Mouse (Mus musculus): Measurements from ENCODE around the gene Thra. TPM values are rescaled to one million over a fixed set of nuclear protein-coding genes. Genes with fewer than 3 reads are reported as not detected.

The Thra gene
- total RNA-seq (2021): 100 to 1,000 TPM; 719 to 771 TPM

DNA sequence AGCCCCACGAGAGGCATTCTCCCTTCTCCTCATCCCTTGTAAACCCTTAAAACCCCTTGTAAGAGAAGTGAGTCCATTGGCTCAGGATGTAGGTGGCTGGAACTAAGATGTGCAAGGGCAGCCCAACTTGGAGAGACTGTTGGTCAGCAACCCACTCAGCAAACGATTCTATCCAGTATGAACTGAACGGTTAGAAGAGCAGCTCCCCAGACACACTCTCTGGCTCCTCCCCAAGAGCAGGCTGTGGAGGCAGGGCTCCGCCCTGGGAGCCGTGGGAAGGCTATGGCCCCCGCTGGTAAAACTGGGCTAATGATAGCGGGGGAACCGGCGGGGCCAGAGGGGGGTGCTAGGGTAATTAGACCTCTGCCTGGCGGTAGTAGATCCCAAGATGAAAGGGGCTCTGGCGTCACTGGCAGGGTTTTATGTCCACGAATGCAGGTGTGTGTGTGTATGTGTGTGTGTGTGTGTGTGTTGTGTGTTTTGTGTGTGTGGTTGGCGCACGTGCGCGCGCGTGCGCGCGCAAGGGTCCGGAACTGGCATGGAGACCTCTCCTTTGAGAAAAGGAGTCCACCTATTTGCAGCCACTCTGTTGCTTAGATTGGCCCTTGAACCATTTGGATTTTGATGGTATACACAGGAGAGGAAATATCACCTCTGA, at the start of gene Thra:
TSS of gene Thra (plus strand) at position 246 of the 658 bp plus-strand sequence.
- intact Hi-C loops (cut with DNase I): loop anchor here (1.0 kb wide), 1 partner anchor 14 kb away; no protein-coding TSS in a partner anchor
- peak; percentile 69 to 73 for DNase-seq (ENCODE audit: low spot score in 2 of 2)

GRCm38 (mm10) chr11:98693201-98693600, 47.2 kb upstream of the Thra start:
- intact Hi-C loops (cut with DNase I): no loop called here
- no peak for DNase-seq (ENCODE audit: low spot score in 2 of 2)

DNA sequence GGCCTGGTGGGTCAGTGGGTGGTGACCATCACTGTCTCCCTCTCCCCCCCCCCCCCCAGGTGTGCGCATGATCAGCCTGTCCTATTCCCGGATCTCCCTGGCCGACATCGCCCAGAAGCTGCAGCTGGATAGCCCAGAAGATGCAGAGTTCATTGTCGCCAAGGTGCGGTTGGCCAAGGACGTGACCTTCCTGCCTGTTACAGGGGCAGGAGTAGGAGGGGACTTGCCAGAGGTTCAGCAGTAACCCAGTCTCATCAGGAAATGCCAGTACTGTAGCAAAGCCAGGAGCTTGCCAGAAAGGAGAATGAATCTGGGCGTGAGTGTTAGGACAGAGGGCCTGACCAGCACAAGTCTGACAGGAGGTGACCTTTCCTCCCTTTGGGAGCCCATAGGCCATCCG, 46.7 kb upstream of the Thra start:
- DNase-seq (ENCODE audit: low spot score in 2 of 2): no peak
- intact Hi-C loops (cut with DNase I): no loop called here

DNA sequence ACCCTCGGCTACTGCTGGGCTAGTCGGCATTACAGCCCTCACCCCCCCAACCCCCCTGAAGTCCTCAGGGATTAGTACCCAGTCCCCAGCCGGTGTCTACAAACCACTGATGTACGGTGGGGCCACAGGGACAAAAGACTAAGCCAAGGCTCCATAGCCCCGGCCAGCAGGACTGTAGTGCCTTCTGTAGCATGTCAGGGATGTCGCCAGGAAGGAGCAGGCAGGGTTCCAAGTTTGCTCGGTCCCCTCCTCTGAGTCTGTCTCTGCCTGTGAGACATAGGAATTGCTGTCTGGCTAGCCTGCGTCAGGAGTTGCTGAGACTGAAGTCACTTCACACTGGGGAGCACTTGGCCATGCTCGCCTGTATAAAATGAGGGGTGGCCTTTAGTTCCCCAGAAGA, 46.1 kb upstream of the Thra start:
- intact Hi-C loops (cut with DNase I): no loop called here
- DNase-seq (ENCODE audit: low spot score in 2 of 2): no peak

DNA sequence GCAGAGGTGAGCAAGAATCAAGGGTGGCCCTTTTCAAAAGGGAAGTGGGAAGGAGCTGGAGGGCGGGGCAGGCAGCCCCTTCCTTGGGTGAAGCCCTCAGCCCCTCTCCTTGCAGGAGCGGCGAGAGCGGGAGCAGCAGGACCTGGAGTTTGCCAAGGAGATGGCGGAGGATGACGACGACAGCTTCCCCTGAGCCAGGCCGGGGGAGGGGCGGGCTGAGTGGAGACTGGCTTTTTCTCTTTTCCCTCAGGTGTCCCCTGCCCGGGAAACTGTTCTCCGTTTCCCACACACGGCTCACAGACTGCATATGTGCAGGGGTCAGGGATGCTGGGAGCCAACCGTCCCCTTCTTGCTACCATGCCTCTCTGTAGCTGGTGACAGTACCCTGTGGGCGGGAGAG, 45.0 kb upstream of the Thra start:
- no peak for DNase-seq (ENCODE audit: low spot score in 2 of 2)
- intact Hi-C loops (cut with DNase I): loop anchor here (5.0 kb wide), 1 partner anchor 142 kb away; the partner anchor contains the start of gene Rapgefl1

DNA sequence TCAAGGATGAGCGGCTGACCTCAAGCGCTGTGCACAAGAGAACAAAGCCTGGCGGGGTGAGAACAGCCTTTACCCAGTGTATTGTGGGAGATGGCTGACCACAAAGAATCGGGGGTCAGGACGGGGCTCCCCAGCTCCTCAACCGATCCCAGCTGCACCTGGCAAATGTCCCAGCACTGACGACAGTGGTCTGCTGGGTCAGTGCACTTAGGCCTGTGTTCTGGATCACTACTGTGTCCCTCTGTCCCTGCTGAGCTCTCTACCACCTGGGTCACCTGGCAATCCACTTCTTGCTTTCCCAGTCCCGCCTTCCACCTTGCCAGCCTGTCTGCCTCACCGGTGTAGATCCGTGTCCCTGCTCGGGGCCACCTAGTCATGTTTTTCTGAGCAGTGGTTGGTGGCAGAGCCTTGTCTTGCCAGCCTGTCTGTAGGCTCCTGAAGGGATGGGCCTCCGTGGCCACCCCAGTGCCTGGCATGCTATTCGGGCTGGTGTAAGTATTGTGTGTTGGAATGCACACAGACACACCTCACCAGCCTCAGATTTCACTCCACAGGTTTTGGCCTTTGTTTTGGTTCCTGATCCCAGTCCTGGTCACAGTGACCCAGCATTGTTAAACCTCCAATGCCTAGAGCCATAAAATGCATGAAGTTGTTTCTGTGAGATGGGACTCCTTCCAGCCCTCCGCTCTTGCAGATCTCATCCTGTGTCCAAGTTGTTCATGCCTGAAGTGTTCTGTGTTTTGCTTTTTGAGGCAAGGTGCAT, 43.8 kb upstream of the Thra start:
- intact Hi-C loops (cut with DNase I): loop anchor here (5.0 kb wide), 1 partner anchor 141 kb away; the partner anchor contains the start of gene Rapgefl1
- no peak for DNase-seq (ENCODE audit: low spot score in 2 of 2)

GRCm38 (mm10) chr11:98697225-98697624, 43.2 kb upstream of the Thra start:
- intact Hi-C loops (cut with DNase I): loop anchor here (5.0 kb wide), 1 partner anchor 140 kb away; the partner anchor contains the start of gene Rapgefl1
- no peak for DNase-seq (ENCODE audit: low spot score in 2 of 2)

GRCm38 (mm10) chr11:98698849-98699640, 41.4 kb upstream of the Thra start:
- DNase-seq (ENCODE audit: low spot score in 2 of 2): no peak
- intact Hi-C loops (cut with DNase I): loop anchor here (2.0 to 5.0 kb wide), 2 partner anchors 138 to 212 kb away; partner anchors contain the start of gene Rapgefl1

DNA sequence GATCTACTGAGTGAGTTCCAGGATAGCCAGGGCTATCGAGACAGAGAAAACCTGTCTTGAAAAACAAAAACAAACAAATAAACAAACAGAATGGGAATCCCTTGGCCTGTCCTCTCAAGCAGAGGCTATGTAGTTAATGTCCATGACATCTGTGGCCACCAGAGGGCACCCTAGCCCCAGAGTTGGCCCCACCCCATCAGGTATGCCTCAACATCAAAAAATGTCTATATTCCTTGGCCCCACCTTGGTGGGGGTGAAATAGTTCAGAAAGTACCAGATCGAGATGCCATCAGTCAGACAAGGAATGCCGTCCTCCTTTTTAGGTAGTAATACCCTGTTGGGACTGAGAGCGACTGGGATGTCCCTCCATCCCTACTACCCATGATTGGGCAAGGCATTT, 40.5 kb upstream of the Thra start:
- intact Hi-C loops (cut with DNase I): loop anchor here (1.0 to 5.0 kb wide), 4 partner anchors 87 to 211 kb away; partner anchors contain the start of gene Rapgefl1
- DNase-seq (ENCODE audit: low spot score in 2 of 2): peak; percentile 69 to 79

DNA sequence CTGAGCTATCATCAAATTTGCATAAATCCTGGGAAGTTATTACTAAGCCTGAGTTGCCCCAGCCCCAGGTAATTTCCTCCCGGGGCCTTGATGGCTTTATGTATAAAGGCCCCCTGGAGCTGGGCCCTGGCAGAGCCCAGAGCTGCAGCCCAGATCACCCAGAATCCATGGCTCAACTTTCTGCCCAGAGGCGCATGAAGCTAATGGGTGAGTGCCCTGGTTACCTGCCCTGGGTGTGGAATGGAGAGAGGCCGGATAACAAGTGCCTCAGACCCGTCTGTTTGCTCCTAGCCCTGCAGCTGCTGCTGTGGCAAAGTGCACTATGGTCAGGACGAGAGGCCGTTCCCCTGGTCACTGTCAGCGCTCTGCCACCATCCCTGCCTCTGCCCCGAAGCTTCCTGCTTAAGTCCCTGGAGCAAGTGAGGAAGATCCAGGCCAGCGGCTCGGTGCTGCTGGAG, 39.2 kb upstream of the Thra start, which contains the start of gene Csf3:
TSS of gene Csf3 (plus strand) at position 51 of the 458 bp plus-strand sequence.
- intact Hi-C loops (cut with DNase I): loop anchor here (5.0 kb wide), 1 partner anchor 126 kb away; no protein-coding TSS in a partner anchor
- DNase-seq (ENCODE audit: low spot score in 2 of 2): no peak

GRCm38 (mm10) chr11:98702323-98702722, 38.1 kb upstream of the Thra start:
- no peak for DNase-seq (ENCODE audit: low spot score in 2 of 2)
- intact Hi-C loops (cut with DNase I): loop anchor here (5.0 kb wide), 1 partner anchor 125 kb away; no protein-coding TSS in a partner anchor

DNA sequence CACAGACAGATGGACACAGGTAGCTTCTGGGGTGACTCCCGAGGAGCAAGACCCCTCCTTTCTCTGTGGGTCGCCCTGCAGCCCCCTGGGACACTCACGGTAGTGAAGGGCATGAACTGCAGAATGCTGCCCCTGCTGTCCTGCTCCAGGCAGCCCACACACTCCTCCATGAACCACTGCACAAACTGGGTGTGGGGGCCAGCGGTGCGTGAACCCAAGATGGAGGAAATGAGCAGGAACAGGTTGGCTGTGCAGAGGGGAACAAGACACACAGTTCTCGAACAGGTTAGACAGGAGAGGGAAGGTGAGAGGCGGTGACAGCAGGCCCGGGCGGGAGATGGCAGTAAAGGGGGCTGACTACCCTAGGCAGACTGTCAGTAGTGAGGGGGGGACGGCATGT, 35.4 kb upstream of the Thra start:
- no peak for DNase-seq (ENCODE audit: low spot score in 2 of 2)
- intact Hi-C loops (cut with DNase I): no loop called here

DNA sequence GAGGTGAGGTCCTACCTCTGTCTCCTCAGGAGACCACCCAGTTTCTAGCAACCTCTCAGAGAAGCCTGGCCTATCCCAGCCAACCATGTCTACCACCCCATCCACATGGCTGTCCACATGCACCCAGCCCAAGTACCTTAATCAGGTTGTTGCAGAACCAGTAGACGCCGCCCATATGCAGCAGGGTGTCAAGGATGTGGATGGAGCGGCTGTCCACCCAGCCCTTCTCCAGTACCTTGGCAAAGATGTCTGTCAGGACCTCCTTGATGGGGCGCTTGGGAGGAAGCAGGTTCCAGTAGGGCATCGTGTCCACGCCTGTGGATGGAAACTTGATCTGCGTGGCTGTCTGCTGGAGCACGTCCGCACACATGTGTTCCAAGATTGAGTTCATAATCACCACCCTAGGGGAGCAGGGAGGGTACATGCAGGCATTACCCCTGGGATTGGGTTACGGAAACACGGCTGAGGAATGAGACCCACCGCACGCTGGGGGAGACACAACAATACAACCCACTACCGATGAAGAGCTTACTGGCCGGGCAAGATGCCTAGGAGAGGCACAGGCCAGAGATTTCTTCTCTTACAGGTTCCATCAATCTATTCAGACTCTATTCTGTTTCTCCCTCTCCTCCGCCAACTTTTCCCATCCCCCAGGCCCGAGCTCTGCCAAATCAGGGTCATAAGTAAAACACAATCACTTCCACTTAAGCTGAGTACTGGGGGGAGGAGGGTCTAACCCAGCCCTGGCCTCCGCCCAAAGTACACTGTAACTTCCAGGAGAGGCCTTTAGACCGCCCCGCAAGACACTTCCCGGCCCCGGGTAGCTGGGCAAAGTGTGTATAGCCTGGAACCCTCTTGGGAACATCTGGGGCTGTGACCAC, 32.8 kb upstream of the Thra start:
- intact Hi-C loops (cut with DNase I): no loop called here
- no peak for DNase-seq (ENCODE audit: low spot score in 2 of 2)

DNA sequence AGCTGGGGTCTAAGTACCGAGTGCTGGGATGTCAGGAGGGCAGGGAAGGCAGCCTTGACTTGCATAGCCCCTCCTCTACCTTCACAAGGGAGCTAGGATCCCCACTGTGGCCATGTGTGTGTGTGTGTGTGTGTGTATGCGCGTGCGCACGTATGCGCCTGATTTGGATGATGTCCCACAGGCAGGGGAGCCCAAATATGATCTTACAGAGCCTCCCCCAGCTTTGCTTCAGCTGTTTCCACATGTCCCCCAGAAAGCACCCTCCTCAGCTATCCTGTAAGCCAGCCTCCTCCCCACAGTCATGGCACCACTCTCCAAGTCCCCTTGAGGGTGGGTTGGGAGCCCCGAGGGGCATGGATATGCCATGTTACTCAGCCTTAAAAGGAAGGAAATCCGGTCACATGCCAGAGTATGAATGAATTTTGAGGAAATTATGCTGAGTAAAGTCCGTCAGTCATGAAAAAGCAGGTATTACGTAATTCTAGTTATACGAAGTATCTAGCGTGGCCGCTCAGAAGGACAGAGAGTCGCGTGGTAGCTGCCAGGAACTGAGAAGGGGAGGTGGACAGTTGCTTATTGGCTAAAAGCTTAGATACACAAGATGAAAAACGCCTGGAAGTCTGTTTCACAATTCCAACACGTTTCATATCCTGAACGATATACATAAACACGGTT, 32.0 kb upstream of the Thra start:
- intact Hi-C loops (cut with DNase I): no loop called here
- DNase-seq (ENCODE audit: low spot score in 2 of 2): no peak

- DNase-seq (ENCODE audit: low spot score in 2 of 2): peak in 1 of 2 experiments; percentile 73
- intact Hi-C loops (cut with DNase I): no loop called here
These were observed 31.3 kb upstream of the Thra start for GRCm38 (mm10) chr11:98709001-98709741.

DNA sequence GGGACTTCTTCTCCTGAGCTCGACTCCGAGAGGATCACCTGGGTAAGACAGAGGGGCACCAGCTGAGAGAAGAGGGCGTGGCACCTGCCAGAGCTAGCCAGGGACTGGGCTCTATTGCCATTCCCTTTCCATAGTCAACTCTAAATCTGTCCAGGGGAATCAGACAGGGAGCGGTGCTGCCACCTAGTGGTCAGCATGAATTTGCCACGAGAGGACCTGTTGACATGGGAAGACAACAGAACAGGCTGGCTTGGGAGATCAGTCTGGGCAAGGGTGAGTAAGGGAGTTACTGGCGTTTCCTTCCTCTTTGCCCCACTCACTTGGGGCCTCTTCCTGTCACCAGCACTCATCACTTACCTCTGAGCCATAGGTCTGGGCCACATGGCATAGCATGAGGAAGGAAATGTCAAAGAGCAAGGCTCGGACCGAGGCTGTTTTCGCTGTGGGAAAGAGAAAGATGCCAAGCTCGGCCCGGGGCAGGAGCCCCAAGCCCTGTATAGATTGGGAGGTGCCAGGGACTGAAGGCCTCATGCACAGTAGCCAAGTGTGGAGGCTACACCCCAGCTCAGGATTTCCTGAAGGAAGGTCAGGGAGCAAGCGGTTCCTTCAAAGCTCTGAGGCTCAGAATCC, 29.9 kb upstream of the Thra start:
- intact Hi-C loops (cut with DNase I): no loop called here
- peak; percentile 69 to 77 for DNase-seq (ENCODE audit: low spot score in 2 of 2)

- DNase-seq (ENCODE audit: low spot score in 2 of 2): no peak
- intact Hi-C loops (cut with DNase I): no loop called here
These were observed 29.4 kb upstream of the Thra start for GRCm38 (mm10) chr11:98711046-98711434.

Data from left cerebral cortex, postnatal 25 days (tissue).